Mouse (Mus musculus) small intestine, adult 2 months (tissue): Measurements from ENCODE around the gene Gjd2.

Experiments used
- CTCF ChIP-seq: fragments of 200-500 bp; IDR thresholded peaks from 2 replicates; pipeline ENCODE4 v1.5.1; 2012; ENCODE audit warnings: low read depth, mild to moderate bottlenecking, control low read depth, inconsistent platforms, low read length, moderate library complexity, mixed read lengths; ENCODE audit not compliant: insufficient replicate concordance, insufficient read length; ENCODE audit errors: extremely low read depth
- POLR2A ChIP-seq: fragments of 200-500 bp; IDR thresholded peaks from 2 replicates; pipeline ENCODE4 v1.6.1; 2012; ENCODE audit warnings: low read depth, mild to moderate bottlenecking, control low read depth, inconsistent platforms, low read length, moderate library complexity

- no peak for TF ChIP-seq POLR2A
- no peak for TF ChIP-seq CTCF
Observed at GRCm38 (mm10) chr2:113978151-113978771, 35.2 kb downstream of the Gjd2 start.
